Mouse (Mus musculus): ENCODE data around the gene Rps12-ps3. TPM values are rescaled to one million over a fixed set of nuclear protein-coding genes. Genes with fewer than 3 reads are reported as not detected.
A peak's percentile ranks its signal among the peaks of the same experiment; 100 is the strongest.

Rps12-ps3 gene
- polyA plus RNA-seq, 1 experiment from 2014 or later = 14.1 TPM

DNA sequence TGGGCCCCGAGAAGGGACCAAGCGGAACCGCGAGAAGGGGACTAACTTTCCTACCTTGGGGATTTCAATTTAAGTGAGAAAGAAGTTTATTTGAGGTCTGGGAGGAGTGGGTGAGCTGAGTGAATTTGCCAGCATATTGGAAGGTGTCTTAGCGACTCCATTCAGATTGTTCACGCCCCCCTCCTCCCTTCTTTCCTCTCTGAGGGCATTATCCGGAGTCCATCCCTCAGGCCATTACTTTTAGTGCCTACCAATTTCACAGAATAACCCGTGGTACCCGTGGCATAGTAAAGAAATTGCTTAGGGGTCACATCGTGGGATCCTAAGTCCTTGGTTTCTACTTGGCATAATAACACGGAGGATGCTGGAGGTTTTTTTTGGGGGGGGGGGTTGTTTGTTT, 24.2 kb downstream of the Rps12-ps3 start:
- H3K4me3 ChIP-seq (ENCODE audit: low read depth, low read length) = peak overlapping the region; percentile 99
- no peaks in the 10 kb centered on the region for H3K36me3 ChIP-seq (ENCODE audit: control insufficient read depth, insufficient read depth)
- peak overlapping the region; percentile 98 for H3K9ac ChIP-seq (ENCODE audit: low read depth, low read length)
- peak overlapping the region; percentile 88 for H3K4me2 ChIP-seq (ENCODE audit: low read depth, low read length)
- no peaks in the 10 kb centered on the region; the same call in 1 of the 2 replicates for H3K9me3 ChIP-seq (replicated peaks; ENCODE audit: control insufficient read depth, low read length)
- WGBS (ENCODE audit: insufficient replicate concordance) = 7% methylated on average over 11 of the region's 11 CpGs
- H3K4me1 ChIP-seq (ENCODE audit: control insufficient read depth, low read depth, low read length) = peaks cover 15% of the 10 kb centered on the region
- ATAC-seq (ENCODE audit: low read depth) = no peak
- H3K27me3 ChIP-seq (ENCODE audit: control insufficient read depth, insufficient read depth, low read depth, low read length) = no peaks in the 10 kb centered on the region
- H3K27ac ChIP-seq (ENCODE audit: low read length) = peak overlapping the region; percentile 87

DNA sequence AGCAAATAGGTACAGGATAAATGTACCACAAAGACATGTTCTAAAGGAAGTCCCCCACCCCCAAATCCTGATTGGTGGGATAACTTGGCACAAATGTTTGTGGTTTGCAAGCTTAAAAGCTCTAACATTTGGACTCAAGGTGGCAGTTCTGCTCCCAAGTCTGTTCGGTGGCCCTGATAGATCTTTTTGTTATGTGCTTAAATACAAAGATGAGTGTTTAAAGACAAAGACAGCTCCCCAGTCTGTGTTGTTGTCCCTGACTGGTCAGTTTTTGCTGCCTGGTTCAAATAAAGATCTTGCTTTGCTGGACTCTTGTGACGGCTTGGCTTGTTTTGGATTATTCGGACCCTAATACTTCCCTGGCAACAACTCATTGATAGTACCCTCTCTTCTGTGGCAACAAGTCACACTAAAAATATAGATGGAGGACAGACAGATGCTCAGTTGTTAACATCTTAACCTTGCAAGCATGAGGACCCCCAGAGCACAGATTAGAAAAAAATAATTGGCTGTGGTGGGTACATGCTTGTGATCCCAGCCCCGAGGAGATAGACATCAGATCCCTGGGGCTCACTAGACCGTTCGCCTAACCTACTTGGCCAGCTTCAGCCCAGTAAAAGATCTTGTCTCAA, 27.4 kb downstream of the Rps12-ps3 start:
- Histone ChIP-seq H3K4me2 (ENCODE audit: low read depth, low read length) (no peak overlapping the region), H3K9me3 (replicated peaks; ENCODE audit: control insufficient read depth, low read length) (no peaks in the 10 kb centered on the region; the same call in 1 of the 2 replicates), H3K4me3 (ENCODE audit: low read depth, low read length) (no peak overlapping the region), H3K27me3 (ENCODE audit: control insufficient read depth, insufficient read depth, low read depth, low read length) (no peaks in the 10 kb centered on the region), H3K4me1 (ENCODE audit: control insufficient read depth, low read depth, low read length) (peaks cover 17% of the 10 kb centered on the region), H3K9ac (ENCODE audit: low read depth, low read length) (no peak overlapping the region), H3K36me3 (ENCODE audit: control insufficient read depth, insufficient read depth) (no peaks in the 10 kb centered on the region), H3K27ac (ENCODE audit: low read length) (no peak overlapping the region)
- ATAC-seq (ENCODE audit: low read depth) = no peak
- WGBS (ENCODE audit: insufficient replicate concordance) = 66% methylated on average over 6 of the region's 6 CpGs

DNA sequence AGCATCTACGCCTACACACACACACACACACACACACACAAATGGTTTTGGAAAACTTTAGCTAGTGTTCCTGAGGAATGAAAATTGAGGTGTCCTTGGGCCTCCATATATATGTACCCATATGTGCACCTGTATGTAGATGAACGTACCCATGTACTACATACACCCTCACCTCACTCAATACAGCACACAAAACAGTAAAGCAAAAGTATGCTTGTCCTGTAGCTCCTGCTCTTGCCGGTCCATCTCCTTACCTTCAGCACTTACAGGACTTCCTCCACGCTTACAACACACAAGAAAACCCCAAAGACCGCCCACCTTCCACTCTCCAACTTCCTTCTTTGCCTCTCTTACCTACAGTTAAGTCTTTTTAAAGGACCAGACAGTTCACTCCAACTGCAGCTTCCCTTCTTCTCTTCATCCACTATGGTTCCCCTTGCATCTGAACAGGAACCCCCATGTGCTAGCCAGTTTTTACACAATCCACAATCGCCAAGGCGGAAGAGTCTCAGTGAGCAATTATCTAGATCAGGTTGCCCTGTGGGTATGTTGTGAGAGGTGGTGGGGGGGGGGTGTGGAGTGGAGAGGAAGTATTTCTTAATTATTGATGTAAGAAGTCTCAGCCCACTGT, 28.3 kb downstream of the Rps12-ps3 start:
- WGBS (ENCODE audit: insufficient replicate concordance) = 36% methylated on average over 7 of the region's 7 CpGs
- no peak overlapping the region for H3K4me2 ChIP-seq (ENCODE audit: low read depth, low read length)
- no peak overlapping the region for H3K4me3 ChIP-seq (ENCODE audit: low read depth, low read length)
- no peaks in the 10 kb centered on the region for H3K27me3 ChIP-seq (ENCODE audit: control insufficient read depth, insufficient read depth, low read depth, low read length)
- H3K9ac ChIP-seq (ENCODE audit: low read depth, low read length) = no peak overlapping the region
- H3K27ac ChIP-seq (ENCODE audit: low read length) = 0 out of 2 replicates have a peak overlapping the region, but pooled peaks have one; percentile 1
- no peak for ATAC-seq (ENCODE audit: low read depth)
- H3K9me3 ChIP-seq (replicated peaks; ENCODE audit: control insufficient read depth, low read length) = no peaks in the 10 kb centered on the region; the same call in 1 of the 2 replicates
- peaks cover 25% of the 10 kb centered on the region for H3K4me1 ChIP-seq (ENCODE audit: control insufficient read depth, low read depth, low read length)
- H3K36me3 ChIP-seq (ENCODE audit: control insufficient read depth, insufficient read depth) = no peaks in the 10 kb centered on the region

DNA sequence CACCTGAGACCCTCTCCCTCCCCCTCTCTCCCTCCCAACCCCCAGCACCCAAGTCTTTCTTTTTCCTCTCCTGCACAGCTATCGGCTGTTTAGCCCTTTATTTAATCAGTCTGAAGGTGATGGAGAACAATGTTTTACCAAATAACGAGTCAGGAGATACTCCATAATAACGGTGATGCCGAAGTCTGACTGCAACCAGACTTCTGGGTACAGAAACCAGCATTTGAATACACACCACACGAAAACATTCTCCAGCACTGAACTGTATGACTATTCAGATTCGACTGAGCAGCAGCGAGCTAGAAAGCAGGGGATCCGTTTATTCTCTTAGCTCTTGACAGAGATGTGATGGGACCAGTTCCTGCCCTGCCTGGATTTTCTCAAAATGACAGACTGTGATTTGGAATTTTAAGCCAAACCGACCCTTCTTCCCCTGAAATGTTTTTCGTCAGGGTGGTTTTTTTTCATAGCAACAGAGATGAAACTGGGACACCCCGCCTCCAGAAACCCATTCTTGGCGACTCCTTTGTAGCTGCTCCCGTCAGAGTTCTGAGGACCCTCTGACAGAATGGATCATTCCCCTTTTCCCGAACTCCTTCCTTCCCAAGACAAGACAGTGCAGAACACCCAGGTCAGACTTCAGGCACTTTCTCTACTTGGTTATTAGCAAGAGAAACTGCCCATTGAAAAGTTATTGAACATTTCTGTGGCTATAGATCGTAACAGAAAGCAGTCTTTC, 29.2 kb downstream of the Rps12-ps3 start:
- no peaks in the 10 kb centered on the region for H3K27me3 ChIP-seq (ENCODE audit: control insufficient read depth, insufficient read depth, low read depth, low read length)
- H3K36me3 ChIP-seq (ENCODE audit: control insufficient read depth, insufficient read depth) = no peaks in the 10 kb centered on the region
- 58% methylated on average over 15 of the region's 15 CpGs for WGBS (ENCODE audit: insufficient replicate concordance)
- no peak for ATAC-seq (ENCODE audit: low read depth)
- H3K4me3 ChIP-seq (ENCODE audit: low read depth, low read length) = no peak overlapping the region
- peaks cover 30% of the 10 kb centered on the region for H3K4me1 ChIP-seq (ENCODE audit: control insufficient read depth, low read depth, low read length)
- no peak overlapping the region for H3K9ac ChIP-seq (ENCODE audit: low read depth, low read length)
- H3K9me3 ChIP-seq (replicated peaks; ENCODE audit: control insufficient read depth, low read length) = no peaks in the 10 kb centered on the region; the same call in 1 of the 2 replicates
- no peak overlapping the region for H3K4me2 ChIP-seq (ENCODE audit: low read depth, low read length)
- no peak overlapping the region for H3K27ac ChIP-seq (ENCODE audit: low read length)

DNA sequence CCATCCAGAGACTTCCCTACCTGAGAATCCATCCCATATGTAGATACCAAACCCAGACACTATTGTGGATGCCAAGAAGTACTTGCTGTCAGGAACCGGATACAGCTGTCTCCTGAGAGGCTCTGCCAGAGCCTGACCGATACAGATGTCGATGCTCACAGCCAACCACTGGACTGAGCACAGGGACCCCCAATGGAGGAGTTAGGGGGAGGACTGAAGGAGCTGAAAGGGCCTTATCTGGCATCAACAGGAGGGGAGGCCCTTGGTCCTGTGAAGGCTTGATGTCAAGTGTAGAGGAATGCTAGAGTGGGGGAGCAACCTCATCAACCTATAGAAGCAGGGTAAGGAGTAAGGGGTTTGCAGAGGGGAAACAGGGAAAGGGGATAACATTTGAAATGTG, 30.7 kb downstream of the Rps12-ps3 start:
- no peak overlapping the region for H3K27ac ChIP-seq (ENCODE audit: low read length)
- H3K36me3 ChIP-seq (ENCODE audit: control insufficient read depth, insufficient read depth) = no peaks in the 10 kb centered on the region
- no peak overlapping the region for H3K9ac ChIP-seq (ENCODE audit: low read depth, low read length)
- H3K4me3 ChIP-seq (ENCODE audit: low read depth, low read length) = no peak overlapping the region
- no peak overlapping the region for H3K4me2 ChIP-seq (ENCODE audit: low read depth, low read length)
- 20% methylated on average over 3 of the region's 3 CpGs for WGBS (ENCODE audit: insufficient replicate concordance)
- ATAC-seq (ENCODE audit: low read depth) = no peak
- no peaks in the 10 kb centered on the region for H3K9me3 ChIP-seq (replicated peaks; ENCODE audit: control insufficient read depth, low read length)
- peaks cover 35% of the 10 kb centered on the region for H3K4me1 ChIP-seq (ENCODE audit: control insufficient read depth, low read depth, low read length)
- H3K27me3 ChIP-seq (ENCODE audit: control insufficient read depth, insufficient read depth, low read depth, low read length) = no peaks in the 10 kb centered on the region

DNA sequence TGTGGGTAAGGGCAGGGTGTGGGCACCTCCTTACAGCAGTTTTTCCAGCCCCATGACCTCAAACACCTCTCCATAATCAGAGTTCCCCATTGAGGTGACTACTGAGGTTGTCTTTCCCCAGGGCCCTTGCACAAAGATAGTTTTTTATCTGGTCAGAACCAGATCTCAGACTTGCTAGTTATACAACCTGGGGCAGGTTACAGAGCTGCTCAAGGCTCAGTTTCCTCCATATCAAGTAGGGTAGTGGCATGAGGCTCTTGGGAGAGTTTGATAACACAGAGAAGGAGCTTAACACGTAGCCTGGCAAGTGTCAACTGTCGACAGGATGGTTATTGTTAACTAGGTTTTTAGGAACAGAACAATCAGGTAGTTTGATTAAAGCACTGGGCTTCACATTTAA, 32.8 kb downstream of the Rps12-ps3 start:
- H3K4me2 ChIP-seq (ENCODE audit: low read depth, low read length) = no peak overlapping the region
- H3K9ac ChIP-seq (ENCODE audit: low read depth, low read length) = no peak overlapping the region; the same call in 1 of the 2 replicates
- WGBS (ENCODE audit: insufficient replicate concordance) = 22% methylated on average over 2 of the region's 2 CpGs
- H3K4me1 ChIP-seq (ENCODE audit: control insufficient read depth, low read depth, low read length) = peaks cover 50% of the 10 kb centered on the region
- H3K9me3 ChIP-seq (replicated peaks; ENCODE audit: control insufficient read depth, low read length) = no peaks in the 10 kb centered on the region
- no peaks in the 10 kb centered on the region for H3K36me3 ChIP-seq (ENCODE audit: control insufficient read depth, insufficient read depth)
- H3K4me3 ChIP-seq (ENCODE audit: low read depth, low read length) = no peak overlapping the region
- H3K27me3 ChIP-seq (ENCODE audit: control insufficient read depth, insufficient read depth, low read depth, low read length) = no peaks in the 10 kb centered on the region
- peak; percentile 68 for ATAC-seq (ENCODE audit: low read depth)
- no peak overlapping the region for H3K27ac ChIP-seq (ENCODE audit: low read length)

DNA sequence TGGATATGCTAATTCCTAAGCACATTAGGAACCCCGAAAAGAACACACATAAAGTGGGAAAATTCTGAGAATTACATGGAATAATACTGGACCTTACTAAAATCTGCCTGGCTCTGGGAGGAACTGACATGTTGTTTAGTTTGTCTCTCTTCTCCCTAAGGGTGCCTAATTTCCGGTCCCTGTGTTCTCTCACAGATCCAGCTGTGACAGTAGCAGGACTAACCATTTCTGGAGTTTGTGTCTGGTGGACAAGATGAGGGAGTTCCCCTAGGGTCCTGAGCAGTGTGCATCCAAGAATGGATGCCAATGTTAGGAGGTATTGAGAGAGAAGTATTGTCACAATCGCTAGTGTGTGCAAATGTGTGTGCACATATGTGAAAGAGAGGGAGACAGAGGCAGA, 34.3 kb downstream of the Rps12-ps3 start:
- no peak overlapping the region for H3K4me3 ChIP-seq (ENCODE audit: low read depth, low read length)
- WGBS (ENCODE audit: insufficient replicate concordance) = 79% methylated on average over 3 of the region's 3 CpGs

DNA sequence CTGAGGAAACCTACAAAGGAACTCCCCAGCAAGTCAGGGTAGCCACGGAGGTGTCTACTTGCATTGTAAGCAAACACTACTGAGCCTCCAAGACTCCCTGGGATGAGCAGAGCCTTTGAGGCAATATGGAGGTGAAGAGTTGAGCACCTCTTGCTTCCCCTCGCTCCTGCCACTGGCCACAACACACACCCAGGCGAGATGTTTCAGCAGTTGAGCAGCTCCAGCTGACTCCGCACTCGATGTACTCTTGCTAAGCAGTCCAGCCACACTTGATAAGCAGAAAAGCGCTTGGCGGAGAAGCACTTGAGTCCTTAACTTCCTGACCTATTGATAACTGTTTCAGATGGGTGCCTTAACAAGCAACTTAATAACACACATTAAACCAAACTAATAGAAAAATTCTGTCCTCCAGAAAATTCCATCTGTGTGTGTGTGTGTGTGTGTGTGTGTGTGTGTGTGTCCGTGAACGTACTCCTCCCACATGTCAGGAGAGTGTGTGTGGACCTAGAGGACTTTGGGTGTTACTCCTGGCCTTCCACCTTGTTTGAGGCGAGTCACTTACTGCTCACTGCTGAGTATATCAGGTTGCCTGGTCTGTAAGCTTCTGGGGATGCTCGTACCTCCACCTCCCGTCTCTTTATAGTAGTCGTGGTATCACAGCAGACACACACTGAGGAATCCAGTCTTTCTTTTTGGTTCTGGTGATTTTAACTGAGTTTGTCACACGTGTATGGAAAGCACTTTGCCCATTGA, 34.9 kb downstream of the Rps12-ps3 start:
- Histone ChIP-seq H3K4me2 (ENCODE audit: low read depth, low read length) (0 out of 2 replicates have a peak overlapping the region, but pooled peaks have one; percentile 12), H3K4me3 (ENCODE audit: low read depth, low read length) (no peak overlapping the region), H3K27me3 (ENCODE audit: control insufficient read depth, insufficient read depth, low read depth, low read length) (no peaks in the 10 kb centered on the region), H3K9ac (ENCODE audit: low read depth, low read length) (0 out of 2 replicates have a peak overlapping the region, but pooled peaks have one; percentile 25), H3K36me3 (ENCODE audit: control insufficient read depth, insufficient read depth) (no peaks in the 10 kb centered on the region), H3K9me3 (replicated peaks; ENCODE audit: control insufficient read depth, low read length) (no peaks in the 10 kb centered on the region), H3K4me1 (ENCODE audit: control insufficient read depth, low read depth, low read length) (peaks cover 70% of the 10 kb centered on the region), H3K27ac (ENCODE audit: low read length) (peak overlapping the region; percentile 79)
- peak; percentile 22; the same call in 1 of the 2 replicates for ATAC-seq (ENCODE audit: low read depth)
- 43% methylated on average over 14 of the region's 14 CpGs for WGBS (ENCODE audit: insufficient replicate concordance)

More for the DNA sequence above, 34.3 kb downstream of the Rps12-ps3 start:
- Histone ChIP-seq H3K4me2 (ENCODE audit: low read depth, low read length) (no peak overlapping the region), H3K36me3 (ENCODE audit: control insufficient read depth, insufficient read depth) (no peaks in the 10 kb centered on the region), H3K4me1 (ENCODE audit: control insufficient read depth, low read depth, low read length) (peaks cover 64% of the 10 kb centered on the region), H3K9me3 (replicated peaks; ENCODE audit: control insufficient read depth, low read length) (no peaks in the 10 kb centered on the region), H3K27ac (ENCODE audit: low read length) (peak overlapping the region; percentile 79), H3K9ac (ENCODE audit: low read depth, low read length) (no peak overlapping the region), H3K27me3 (ENCODE audit: control insufficient read depth, insufficient read depth, low read depth, low read length) (no peaks in the 10 kb centered on the region)
- ATAC-seq (ENCODE audit: low read depth) = no peak
